Mouse (Mus musculus) cortical plate, adult 2 months (tissue): ENCODE measurements around the gene Dnaaf1.

Source experiments
- CTCF ChIP-seq: fragments of 200-500 bp; IDR thresholded peaks from 2 replicates; pipeline ENCODE4 v1.5.1; 2011; ENCODE audit warnings: mild to moderate bottlenecking, control low read depth, low read length; ENCODE audit not compliant: insufficient read depth; ENCODE audit errors: extremely low read depth
- POLR2A ChIP-seq: fragments of 200-500 bp; IDR thresholded peaks from 2 replicates; pipeline ENCODE4 v1.6.1; 2011; ENCODE audit warnings: mild to moderate bottlenecking, low read length, control low read depth; ENCODE audit not compliant: insufficient read depth; ENCODE audit errors: extremely low read depth

DNA sequence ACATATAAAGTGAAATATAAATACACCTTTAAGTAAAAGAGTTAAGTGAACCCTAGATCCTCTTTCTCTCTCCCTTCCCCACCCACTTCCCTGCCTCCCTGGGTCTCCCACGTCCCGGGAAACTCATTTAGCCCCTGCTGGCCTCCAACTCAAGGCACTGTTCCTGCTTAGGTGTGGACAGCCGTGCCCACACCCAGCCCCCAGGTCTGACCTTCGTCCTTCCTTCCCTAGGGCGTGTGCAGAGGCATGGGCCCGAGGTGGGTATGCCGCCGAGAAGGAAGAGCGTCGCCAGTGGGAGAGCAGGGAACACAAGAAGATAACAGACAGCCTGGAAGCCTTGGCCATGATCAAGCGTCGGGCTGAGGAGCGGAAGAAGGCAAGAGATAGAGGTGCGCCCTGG, 15.3 kb downstream of the Dnaaf1 start:
- TF ChIP-seq POLR2A (no peak), CTCF (no peak)
